Mouse (Mus musculus) left cerebral cortex, adult 8-10 months (tissue): ENCODE measurements around the gene Ube2q2. TPM values are rescaled to one million over a fixed set of nuclear protein-coding genes. Genes with fewer than 3 reads are reported as not detected.
"Not testable (repeated sequence)": the region's sequence is repeated elsewhere in the genome, so short reads cannot be mapped to it uniquely, and the experiment has no call there.

Experiments used
- DNase-seq, 2 experiments: peaks; one replicate each; pipeline ENCODE4 v3.0.0; 2022; ENCODE audit warnings: low spot score in 2 of 2
- total RNA-seq, 4 experiments: library from RNA; stranded (reverse); gene quantifications; 2 replicates each; pipeline ENCODE4 v1.2.4; 2022

Gene Ube2q2
- total RNA-seq, 4 experiments from 2014 or later: 65.1 to 76.6 (median 73.1) TPM

DNA sequence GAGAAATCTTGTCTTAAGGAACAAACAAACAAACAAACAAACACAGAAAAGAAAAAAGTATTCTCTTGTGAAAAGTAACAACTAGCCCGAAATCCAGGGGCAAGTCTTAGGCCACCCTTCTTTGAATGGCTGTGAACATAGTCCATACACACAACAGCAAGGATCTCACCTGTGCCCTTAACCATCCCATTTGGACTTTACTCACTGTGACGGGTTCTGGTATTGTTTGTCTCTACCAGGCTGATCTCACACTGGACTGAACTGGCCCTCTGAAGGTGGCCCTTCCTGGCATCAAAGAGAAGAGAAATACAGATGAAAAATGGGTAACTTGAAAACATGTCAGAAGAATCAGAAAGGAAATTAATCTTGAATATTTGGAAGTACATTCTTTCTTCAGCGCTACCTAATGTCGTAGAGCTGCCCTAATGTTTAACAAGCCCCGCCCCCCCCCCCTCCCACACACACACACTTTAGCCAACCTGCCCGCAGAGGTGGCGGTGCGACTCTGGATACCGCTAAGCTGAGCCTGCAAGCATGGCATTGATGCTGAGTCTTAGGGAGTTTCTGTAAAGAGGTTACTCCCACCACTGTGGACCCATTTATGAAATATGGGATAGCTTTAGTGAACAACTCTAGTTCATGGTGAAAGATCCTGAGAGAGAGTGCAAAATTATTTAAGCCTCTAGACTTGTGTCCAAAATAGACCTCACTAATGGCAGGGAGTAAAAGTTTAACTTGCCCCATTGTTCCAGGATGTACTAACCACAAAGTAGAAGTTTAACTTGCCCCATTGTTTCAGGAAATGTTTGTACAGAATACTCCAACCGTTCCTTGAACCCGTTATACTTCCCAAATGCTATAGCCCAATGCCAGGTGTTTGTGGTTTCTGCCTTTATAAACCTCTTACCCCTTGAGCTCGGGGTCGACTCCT, 87.8 kb downstream of the Ube2q2 start:
- no peak for DNase-seq

DNA sequence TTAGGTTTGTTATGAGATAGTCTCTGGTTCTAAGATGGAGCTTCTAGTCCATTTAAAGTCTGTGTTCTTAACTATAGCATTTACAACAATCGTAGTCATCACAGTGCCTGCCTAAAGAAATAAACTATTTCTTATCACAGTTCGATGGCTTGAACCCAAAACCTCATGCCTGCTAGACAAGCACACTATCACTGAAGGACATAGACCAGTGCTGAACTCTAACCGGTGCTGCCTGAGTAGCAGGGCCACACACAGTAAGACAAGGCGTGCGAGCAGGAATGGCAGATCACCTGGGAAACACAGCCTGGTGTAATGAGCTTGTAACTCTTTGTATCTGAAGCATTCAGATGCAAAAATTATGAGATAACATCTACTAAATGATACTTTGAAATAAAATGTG, 92.2 kb downstream of the Ube2q2 start:
- no peak for DNase-seq

DNA sequence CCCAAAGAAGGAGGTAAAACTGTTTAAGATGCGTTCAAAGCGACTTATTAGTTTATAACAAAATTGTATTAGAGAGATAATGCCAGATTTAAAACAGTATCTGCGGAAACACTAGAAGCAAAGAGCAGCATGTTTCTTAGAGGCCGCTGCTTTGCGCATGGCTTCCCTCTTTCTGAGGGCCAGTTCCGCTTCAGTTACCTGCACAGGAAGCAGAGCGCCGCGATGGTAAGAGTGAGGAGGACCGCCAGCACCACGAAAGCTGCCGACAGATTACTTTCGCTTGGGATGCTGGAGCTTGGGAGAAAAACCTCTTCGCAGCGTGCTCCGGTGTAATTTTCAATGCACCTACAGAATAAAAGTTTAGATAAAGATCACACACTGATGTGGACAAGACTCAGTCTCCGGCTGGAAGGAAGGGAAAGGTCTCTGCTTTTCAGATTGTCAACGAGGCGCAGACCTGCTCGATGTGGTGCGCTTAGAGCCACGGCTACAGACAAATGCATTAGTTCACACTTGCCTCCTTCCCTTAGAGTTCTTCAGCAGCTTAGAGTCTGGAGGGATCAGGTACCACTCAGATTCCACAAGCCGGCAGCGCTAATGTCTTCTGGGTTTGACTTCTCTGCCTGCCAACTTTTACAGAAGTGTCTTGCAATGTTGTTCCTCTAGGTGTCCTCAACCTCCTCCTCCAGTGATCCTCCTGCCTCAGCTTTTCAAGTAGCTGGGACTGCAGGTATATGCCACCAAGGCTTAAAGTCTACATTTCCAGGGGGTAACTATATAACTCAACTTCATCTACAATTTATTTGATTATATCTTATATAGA, 93.4 kb downstream of the Ube2q2 start:
- no peak for DNase-seq

DNA sequence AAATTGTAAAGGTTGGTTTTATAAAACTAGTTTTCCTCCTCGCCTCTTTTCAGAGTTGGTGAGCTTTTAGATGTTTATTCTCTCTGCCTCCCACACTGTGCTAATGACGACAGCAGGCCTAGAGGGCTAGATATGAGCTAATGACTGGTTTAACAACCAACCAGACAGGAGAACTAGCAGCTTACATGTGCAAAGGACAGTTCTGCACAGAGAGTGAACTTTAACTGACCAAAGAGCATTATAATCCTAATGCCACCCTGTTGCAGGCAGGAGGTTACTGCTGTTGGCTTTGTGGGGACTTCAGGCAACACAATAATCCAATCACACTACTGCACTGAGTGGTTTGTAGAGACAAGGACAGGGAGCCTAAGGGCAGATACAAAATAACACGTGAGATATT, 94.6 kb downstream of the Ube2q2 start:
- no peak for DNase-seq

DNA sequence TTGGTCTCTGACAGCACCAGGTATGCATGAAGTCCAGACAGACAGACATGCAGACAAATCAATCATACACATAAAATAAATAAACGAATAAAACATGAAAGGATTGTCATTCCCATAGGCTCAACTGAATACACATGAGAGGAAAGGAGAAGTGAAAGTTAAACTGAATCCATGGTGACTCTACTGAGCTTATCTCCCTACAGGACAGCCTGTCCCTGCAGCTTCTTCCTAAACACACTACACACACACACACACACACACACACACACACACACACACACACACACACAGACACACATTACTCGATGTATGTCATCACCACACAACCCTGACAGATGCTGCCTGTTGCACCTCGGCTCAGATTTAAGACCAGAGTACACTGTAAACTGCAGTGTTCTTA, 95.4 kb downstream of the Ube2q2 start:
- no peak for DNase-seq

DNA sequence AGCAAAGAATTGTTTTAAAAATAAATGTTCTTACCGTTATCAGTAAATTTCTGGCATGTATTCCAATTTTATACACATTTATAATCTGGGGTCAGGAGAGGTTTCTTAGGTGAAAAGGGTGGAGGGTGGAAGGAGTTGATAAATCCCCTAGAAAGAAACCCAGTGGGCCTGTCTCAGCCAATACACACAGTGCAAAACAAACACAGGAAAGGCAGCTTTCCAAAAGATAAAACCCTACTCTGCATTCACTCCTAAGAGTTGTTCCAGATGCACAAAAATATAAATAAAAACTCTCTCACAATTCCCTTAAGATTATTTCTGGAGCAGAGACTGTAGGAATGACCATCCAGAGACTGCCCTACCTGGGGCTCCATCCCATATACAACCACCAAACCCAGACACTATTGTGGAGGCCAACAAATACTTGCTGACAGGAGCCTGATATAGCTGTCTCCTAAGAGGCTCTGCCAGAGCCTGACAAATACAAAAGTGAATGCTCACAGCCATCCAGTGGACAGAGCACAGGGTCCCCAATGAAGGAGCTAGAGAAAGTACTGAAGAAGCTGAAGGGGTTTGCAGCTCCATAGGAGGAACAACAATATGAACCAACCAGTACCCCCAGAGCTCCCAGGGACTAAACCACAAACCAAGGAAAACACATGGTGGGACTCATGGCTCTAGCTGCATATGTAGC, 96.5 kb downstream of the Ube2q2 start:
- not testable (repeated sequence) for DNase-seq

DNA sequence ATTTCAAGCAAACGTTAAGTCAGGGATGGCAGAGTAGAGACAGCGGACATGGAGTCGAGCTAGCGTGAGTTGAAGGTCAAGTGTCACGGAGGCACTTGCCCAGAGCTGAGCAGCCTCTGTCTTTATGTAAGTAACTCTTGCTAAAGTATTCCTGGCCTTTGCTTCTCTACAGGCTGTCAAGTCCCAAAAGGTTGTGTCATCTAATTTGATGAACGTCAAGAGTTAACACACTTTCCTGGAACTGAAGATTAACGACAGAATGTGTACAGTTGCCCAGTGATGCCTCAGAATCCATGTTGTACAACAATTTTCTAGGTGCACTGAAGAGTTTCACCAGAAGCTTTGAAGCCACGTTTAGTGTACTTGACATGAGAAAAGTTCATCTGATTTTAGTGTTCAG, 97.8 kb downstream of the Ube2q2 start:
- no peak for DNase-seq

DNA sequence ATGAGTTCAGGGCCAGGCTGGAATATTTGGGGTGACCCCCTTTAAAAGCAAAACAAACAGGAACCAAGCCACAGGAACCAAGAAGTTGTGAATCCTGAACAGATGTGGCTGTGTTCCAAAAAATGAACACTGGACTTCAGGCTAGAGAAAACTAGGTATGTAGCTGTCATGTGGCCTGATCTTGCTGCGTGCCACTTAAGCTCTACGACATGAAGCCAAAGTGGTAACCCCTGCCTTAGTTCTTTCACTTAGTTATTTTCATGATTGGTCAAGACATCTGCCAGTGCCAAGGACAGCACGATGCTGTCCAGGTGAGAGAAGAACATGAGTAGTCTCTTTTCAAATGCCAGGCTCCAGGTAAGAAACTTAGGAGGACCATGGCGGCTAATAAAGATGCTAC, 98.3 kb downstream of the Ube2q2 start:
- no peak for DNase-seq

DNA sequence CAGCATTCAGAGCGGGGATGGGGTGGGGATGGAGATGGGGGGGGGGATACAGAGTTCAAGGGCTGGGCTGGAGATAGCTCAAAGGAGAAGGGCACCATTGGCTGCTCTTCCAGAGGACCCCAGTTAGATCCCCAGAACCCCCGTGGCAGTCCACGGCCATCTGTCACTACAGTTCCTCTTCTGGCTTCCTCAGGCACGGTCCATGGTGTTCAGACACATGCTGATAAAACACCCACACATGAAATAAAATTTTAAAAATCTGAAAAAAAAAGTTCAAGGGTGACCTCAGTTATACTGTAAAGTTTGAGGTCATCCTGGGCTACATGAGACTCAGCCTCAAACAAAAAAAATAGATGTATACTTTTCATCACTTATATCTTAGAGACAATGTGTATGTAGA, 99.8 kb downstream of the Ube2q2 start:
- DNase-seq: no peak

DNA sequence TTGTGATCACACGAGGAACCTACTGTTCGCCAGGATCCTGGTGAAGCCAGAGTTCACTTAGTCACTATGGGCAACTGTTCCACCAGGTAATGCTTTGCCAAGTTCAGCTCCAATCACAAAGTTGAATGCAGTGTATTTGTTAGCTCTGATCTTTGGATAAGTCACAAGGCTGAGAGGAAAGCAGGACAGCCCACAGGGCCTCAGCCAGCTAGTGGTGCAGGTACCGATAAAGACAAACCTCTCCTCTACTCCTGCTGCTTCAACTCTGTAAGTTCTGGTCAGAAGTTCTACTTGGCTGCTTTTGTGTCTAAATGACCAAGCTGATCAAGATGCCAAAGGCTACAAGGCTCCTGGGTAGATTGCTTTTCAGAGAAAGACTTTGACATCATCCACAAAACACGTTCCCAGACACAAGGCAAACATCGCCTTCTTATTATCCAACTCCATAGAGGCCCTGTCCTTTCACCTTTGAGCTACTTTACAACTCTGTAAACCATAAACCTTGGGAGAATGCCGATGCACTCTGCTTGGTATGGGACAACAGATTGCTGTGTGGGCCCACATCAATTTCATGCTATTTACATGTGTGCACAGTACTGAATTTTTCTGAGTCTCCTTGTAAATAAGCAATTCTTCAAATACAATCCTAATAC, 102.1 kb downstream of the Ube2q2 start:
- no peak for DNase-seq

DNA sequence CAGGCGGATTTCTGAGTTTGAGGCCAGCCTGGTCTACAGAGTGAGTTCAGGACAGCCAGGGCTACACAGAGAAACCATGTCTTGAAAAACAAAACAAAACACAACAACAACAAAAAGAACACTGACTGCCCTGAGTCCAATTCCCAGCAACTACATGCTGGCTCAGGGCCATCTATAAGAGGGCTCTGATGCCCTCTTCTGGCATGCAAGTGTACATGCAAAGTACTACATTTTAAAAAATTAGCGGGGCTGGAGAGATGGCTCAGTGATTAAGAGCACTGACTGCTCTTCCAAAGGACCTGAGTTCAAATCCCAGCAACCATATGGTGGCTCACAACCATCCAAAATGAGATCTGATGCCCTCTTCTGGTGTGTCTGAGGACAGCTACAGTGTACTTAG, 103.4 kb downstream of the Ube2q2 start:
- not testable (repeated sequence) for DNase-seq

DNA sequence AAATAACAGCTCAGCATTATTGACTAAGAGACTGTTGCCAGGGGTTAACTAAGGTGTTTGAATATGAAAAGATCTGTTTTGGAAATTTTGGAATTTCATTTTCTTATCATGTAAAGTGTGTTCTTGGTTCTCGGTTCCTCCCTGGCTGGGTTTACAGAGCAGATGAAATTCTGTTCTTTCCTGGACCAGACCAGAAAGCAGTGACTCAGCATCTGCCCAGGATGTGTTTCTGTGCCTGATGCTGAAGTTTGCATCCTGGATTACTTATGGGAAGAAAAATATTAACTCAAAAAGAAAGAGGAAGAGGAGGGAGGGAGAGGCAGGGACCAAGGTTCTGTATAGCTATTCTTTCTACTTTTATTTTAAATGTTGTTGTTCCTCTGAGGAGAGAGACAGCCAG, 105.2 kb downstream of the Ube2q2 start:
- DNase-seq: no peak

DNA sequence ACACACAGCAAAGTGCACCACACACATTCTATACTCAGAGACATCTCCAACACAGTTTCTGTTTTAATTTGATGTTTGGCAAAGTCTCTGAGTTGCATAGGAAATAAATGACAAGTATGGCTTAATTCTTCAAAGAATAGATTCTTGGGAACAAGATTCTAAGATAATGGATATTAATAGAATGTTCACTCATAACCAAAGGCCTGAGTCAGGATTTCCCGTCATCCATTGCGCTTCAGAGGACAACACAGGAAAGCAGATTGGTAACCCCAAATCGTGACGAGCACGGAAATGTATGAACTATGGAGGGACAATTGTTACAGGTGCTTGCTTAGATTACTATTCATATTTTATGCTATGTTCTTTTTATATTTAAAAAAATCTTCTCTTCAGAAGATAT, 106.4 kb downstream of the Ube2q2 start:
- no peak for DNase-seq

DNA sequence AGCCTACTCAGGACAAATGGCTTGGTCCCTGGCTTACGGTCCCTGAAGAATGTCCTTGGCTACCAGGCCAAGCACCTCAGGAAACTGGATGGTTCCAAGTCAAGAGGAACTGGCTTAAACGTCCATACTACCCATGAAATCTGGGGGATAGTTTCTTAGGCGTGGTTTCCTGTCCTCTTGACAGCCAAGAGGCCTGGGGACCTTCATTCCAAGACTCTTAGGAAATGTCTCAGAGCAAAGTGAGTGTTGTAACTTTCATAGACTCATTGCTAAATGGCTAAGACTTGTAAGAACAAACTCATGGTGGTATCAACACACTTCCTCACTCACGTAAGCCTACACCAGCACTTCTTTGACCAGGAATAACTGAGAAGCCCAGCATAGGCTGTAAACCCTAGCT, 107.0 kb downstream of the Ube2q2 start:
- no peak for DNase-seq

DNA sequence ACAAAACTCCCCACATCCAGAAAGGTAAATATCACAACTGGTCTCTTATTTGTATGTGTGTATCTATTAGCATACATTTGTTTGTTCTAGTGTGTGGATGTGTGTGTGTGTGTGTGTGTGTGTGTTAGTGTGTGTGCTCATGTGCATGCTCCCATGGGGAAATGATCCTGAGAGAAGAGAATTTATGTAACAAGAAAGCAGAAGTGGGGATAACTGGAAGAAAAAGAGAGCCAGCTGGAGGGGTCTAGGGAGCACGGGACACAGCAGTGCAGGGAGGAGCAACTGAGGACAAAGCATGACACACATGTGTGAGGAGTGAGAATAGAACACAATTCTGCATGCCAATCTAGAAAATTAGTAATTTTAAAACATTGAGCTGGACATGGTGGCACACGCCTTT, 108.5 kb downstream of the Ube2q2 start:
- DNase-seq: no peak

Other genes starting within 250 kb of the Ube2q2 start
- 1 to 10 TPM; 2.2 to 2.7 (median 2.6) TPM for gene Hykk, start 231.6 kb upstream of the Ube2q2 start, total RNA-seq
- 100 to 1,000 TPM; 110 to 125 (median 115) TPM for gene Psma4, start 198.1 kb upstream of the Ube2q2 start, total RNA-seq
- gene AY074887, start 197.9 kb upstream of the Ube2q2 start, total RNA-seq: not detected
- gene Chrna5, start 168.0 kb upstream of the Ube2q2 start, total RNA-seq: 1 to 10 TPM; 3.7 to 5.8 (median 5.1) TPM
- 1 to 10 TPM in 1 of 4 experiments, under 1 TPM in 3; 0.57 to 1.1 (median 0.71) TPM for gene Chrna3, start 122.3 kb upstream of the Ube2q2 start, total RNA-seq
- under 1 TPM; 0.14 to 0.44 (median 0.19) TPM for gene Chrnb4, start 100.1 kb upstream of the Ube2q2 start, total RNA-seq
- gene Fbxo22, start 60.1 kb downstream of the Ube2q2 start, total RNA-seq: 10 to 100 TPM; 39.9 to 43.1 (median 41.3) TPM
- 1 to 10 TPM in 2 of 4 experiments, under 1 TPM in 2; 0.81 to 1.3 (median 0.98) TPM for gene Nrg4, start 178.0 kb downstream of the Ube2q2 start, total RNA-seq
- 1 to 10 TPM; 7.8 to 9.9 (median 8.6) TPM for gene Tmem266, start 178.1 kb downstream of the Ube2q2 start, total RNA-seq